Mouse (Mus musculus) neural tube, embryonic 14.5 days (tissue): ENCODE measurements around the gene Ak5. TPM values are rescaled to one million over a fixed set of nuclear protein-coding genes. Genes with fewer than 3 reads are reported as not detected.
"Not testable (repeated sequence)": the region's sequence is repeated elsewhere in the genome, so short reads cannot be mapped to it uniquely, and the experiment has no call there.

Experiments
- ATAC-seq: fragments of 200-750 bp; cut with Nextera tagmentation; 2 replicates; pipeline ENCODE4 v1.8.0; 2017; ENCODE audit warnings: low read depth, mild to moderate bottlenecking, moderate TSS enrichment, moderate library complexity
- H3K27ac ChIP-seq: fragments of 300-500 bp; sonication (generic); 2 replicates; pipeline ENCODE4 v1.5.1; 2014; ENCODE audit warnings: low read depth, mild to moderate bottlenecking, control low read depth, low read length, moderate library complexity, mixed read lengths
- H3K27me3 ChIP-seq: fragments of 300-500 bp; sonication (generic); 2 replicates; pipeline ENCODE4 v1.6.1; 2014; ENCODE audit warnings: low read length; ENCODE audit not compliant: control insufficient read depth, insufficient read depth
- H3K36me3 ChIP-seq: fragments of 300-500 bp; sonication (generic); 2 replicates; pipeline ENCODE4 v1.6.1; 2014; ENCODE audit warnings: low read length, mixed read lengths; ENCODE audit not compliant: control insufficient read depth, insufficient read depth
- H3K4me1 ChIP-seq: fragments of 300-500 bp; sonication (generic); 2 replicates; pipeline ENCODE4 v1.6.1; 2014; ENCODE audit warnings: low read length; ENCODE audit not compliant: control insufficient read depth, insufficient read depth
- H3K4me2 ChIP-seq: fragments of 300-500 bp; sonication (generic); 2 replicates; pipeline ENCODE4 v1.6.1; 2014; ENCODE audit warnings: mild to moderate bottlenecking, low read depth, low read length, control low read depth
- H3K4me3 ChIP-seq: fragments of 300-500 bp; sonication (generic); 2 replicates; pipeline ENCODE4 v1.5.1; 2014; ENCODE audit warnings: low read depth, low read length, control low read depth, mixed read lengths
- H3K9ac ChIP-seq: fragments of 300-500 bp; sonication (generic); replicated peaks from 2 replicates; pipeline ENCODE4 v1.6.1; 2014; ENCODE audit warnings: low read depth, mild to moderate bottlenecking, control low read depth, low read length, mixed read lengths
- H3K9me3 ChIP-seq: fragments of 300-500 bp; sonication (generic); 2 replicates; pipeline ENCODE4 v1.6.1; 2016; ENCODE audit warnings: low read length; ENCODE audit not compliant: control insufficient read depth
- WGBS: fragments of 180-500 bp; shearing (Covaris S2); extraction: QIAGEN DNeasy Blood & Tissue Kit; methylation state at CpG from one replicate; pipeline ENCODE4 v1.1.7; 2014; 5-methylcytosine and 5-hydroxymethylcytosine counted together
- polyA plus RNA-seq: library from polyadenylated mRNA; unstranded; fragments of >200 nt; fragmentation: Nextera tagmentation; extraction: Ambion mirVana; gene quantifications from 2 replicates; pipeline ENCODE4 v1.2.1, GENCODE M21; 2014

Ak5 gene
- polyA plus RNA-seq, 1 experiment from 2014 or later, result 24.1 TPM

- not testable (repeated sequence) for H3K9me3 ChIP-seq, H3K4me2 ChIP-seq, H3K4me3 ChIP-seq, ATAC-seq, H3K36me3 ChIP-seq, H3K27ac ChIP-seq, H3K27me3 ChIP-seq, H3K9ac ChIP-seq, H3K4me1 ChIP-seq
- WGBS, result 95% methylated on average over 3 of the region's 3 CpGs
These were observed 86.3 kb downstream of the Ak5 start for GRCm38 (mm10) chr3:152581853-152582252.

- 84% methylated on average over 10 of the region's 10 CpGs for WGBS
- H3K9ac ChIP-seq, result no peak overlapping the region
- no peak overlapping the region for H3K4me3 ChIP-seq
- no peaks in the 10 kb centered on the region for H3K9me3 ChIP-seq
- no peaks in the 10 kb centered on the region for H3K27me3 ChIP-seq
- H3K36me3 ChIP-seq, result no peaks in the 10 kb centered on the region
- no peak for ATAC-seq
- H3K4me2 ChIP-seq, result no peak overlapping the region
- no peaks in the 10 kb centered on the region for H3K4me1 ChIP-seq
- H3K27ac ChIP-seq, result no peak overlapping the region
These were observed 88.1 kb downstream of the Ak5 start for GRCm38 (mm10) chr3:152579984-152580591.

GRCm38 (mm10) chr3:152578282-152579228 is 89.6 kb downstream of the Ak5 start:
- H3K27ac ChIP-seq, result no peak overlapping the region
- H3K4me3 ChIP-seq, result no peak overlapping the region
- no peaks in the 10 kb centered on the region for H3K9me3 ChIP-seq
- no peaks in the 10 kb centered on the region for H3K27me3 ChIP-seq
- H3K36me3 ChIP-seq, result no peaks in the 10 kb centered on the region
- no peak overlapping the region for H3K4me2 ChIP-seq
- H3K4me1 ChIP-seq, result no peaks in the 10 kb centered on the region
- 64% methylated on average over 26 of the region's 26 CpGs for WGBS
- no peak overlapping the region for H3K9ac ChIP-seq
- peak; percentile 58; the same call in 1 of the 2 replicates for ATAC-seq

GRCm38 (mm10) chr3:152577763-152578162 is 90.4 kb downstream of the Ak5 start:
- Histone ChIP-seq H3K27me3 (no peaks in the 10 kb centered on the region), H3K27ac (no peak overlapping the region), H3K4me1 (no peaks in the 10 kb centered on the region), H3K4me3 (no peak overlapping the region), H3K4me2 (no peak overlapping the region), H3K36me3 (no peaks in the 10 kb centered on the region), H3K9ac (no peak overlapping the region), H3K9me3 (no peaks in the 10 kb centered on the region)
- 89% methylated on average over 7 of the region's 7 CpGs for WGBS
- ATAC-seq, result no peak

GRCm38 (mm10) chr3:152577273-152577672 is 90.9 kb downstream of the Ak5 start:
- WGBS, result 67% methylated on average over 1 of the region's 1 CpGs
- no peaks in the 10 kb centered on the region for H3K9me3 ChIP-seq
- no peaks in the 10 kb centered on the region for H3K4me1 ChIP-seq
- H3K9ac ChIP-seq, result no peak overlapping the region
- no peak overlapping the region for H3K4me3 ChIP-seq
- no peaks in the 10 kb centered on the region for H3K27me3 ChIP-seq
- no peak for ATAC-seq
- no peak overlapping the region for H3K27ac ChIP-seq
- no peak overlapping the region for H3K4me2 ChIP-seq
- H3K36me3 ChIP-seq, result no peaks in the 10 kb centered on the region

- WGBS, result 75% methylated on average over 6 of the region's 6 CpGs
- Histone ChIP-seq H3K36me3 (no peaks in the 10 kb centered on the region), H3K9me3 (no peaks in the 10 kb centered on the region)
These were observed 98.9 kb downstream of the Ak5 start for GRCm38 (mm10) chr3:152569242-152569605.

GRCm38 (mm10) chr3:152568455-152569241 is 99.5 kb downstream of the Ak5 start:
- Histone ChIP-seq H3K4me3 (no peak overlapping the region), H3K9ac (no peak overlapping the region), H3K4me2 (no peak overlapping the region), H3K9me3 (no peaks in the 10 kb centered on the region), H3K36me3 (no peaks in the 10 kb centered on the region), H3K27me3 (no peaks in the 10 kb centered on the region), H3K27ac (no peak overlapping the region), H3K4me1 (no peaks in the 10 kb centered on the region)
- WGBS, result 84% methylated on average over 9 of the region's 9 CpGs
- no peak for ATAC-seq

More at GRCm38 (mm10) chr3:152569242-152569605, 98.9 kb downstream of the Ak5 start:
- ATAC-seq, result no peak
- no peaks in the 10 kb centered on the region for H3K4me1 ChIP-seq
- H3K27ac ChIP-seq, result no peak overlapping the region
- H3K9ac ChIP-seq, result no peak overlapping the region
- no peaks in the 10 kb centered on the region for H3K27me3 ChIP-seq
- no peak overlapping the region for H3K4me2 ChIP-seq
- no peak overlapping the region for H3K4me3 ChIP-seq

- H3K27me3 ChIP-seq, result no peaks in the 10 kb centered on the region
- H3K4me3 ChIP-seq, result no peak overlapping the region
- H3K36me3 ChIP-seq, result no peaks in the 10 kb centered on the region
- no peak overlapping the region for H3K9ac ChIP-seq
- H3K27ac ChIP-seq, result no peak overlapping the region
- no peak overlapping the region for H3K4me2 ChIP-seq
- no peak for ATAC-seq
- no peaks in the 10 kb centered on the region for H3K9me3 ChIP-seq
- no peaks in the 10 kb centered on the region for H3K4me1 ChIP-seq
- 72% methylated on average over 6 of the region's 6 CpGs for WGBS
These were observed 103.5 kb downstream of the Ak5 start for GRCm38 (mm10) chr3:152564516-152565113.
